Mouse (Mus musculus): Measurements from ENCODE around the gene Ceacam19.

DNA sequence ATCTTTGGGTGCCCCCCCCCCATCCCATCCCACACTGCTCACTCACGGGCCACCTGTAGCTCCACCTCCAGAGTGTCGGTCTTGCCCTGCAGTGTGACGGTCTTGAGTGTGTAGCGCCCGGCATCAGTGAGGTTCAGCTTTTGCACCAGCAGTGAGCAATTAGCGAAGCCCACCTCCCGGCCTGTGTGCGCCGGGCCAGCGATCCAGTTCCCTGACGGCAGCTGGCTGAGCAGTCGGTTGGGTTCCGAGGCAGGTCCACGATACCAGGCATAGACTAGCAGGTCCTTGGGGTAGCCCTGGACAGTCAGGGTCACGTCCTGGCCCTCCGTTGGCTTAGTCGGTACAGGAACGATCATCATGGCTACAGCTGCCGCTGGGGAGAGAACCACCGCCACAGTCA is 34.2 kb downstream of the Ceacam19 start:
- TF ChIP-seq CTCF (IDR thresholded peaks at IDR 0.05; ENCODE audit: low read depth) (no peak), EP300 (optimal IDR thresholded peaks at IDR 0.05) (no peak)

All from stomach, postnatal 0 days (tissue).